Mouse (Mus musculus) urinary bladder, postnatal 10 days (tissue): Measurements from ENCODE around the gene Zc3h18.
A peak's percentile ranks its signal among the peaks of the same experiment; 100 is the strongest.

Source experiments
- DNase-seq: peaks from one replicate; pipeline ENCODE4 v3.0.0; 2022; ENCODE audit warnings: low spot score

Zc3h18 gene

DNA sequence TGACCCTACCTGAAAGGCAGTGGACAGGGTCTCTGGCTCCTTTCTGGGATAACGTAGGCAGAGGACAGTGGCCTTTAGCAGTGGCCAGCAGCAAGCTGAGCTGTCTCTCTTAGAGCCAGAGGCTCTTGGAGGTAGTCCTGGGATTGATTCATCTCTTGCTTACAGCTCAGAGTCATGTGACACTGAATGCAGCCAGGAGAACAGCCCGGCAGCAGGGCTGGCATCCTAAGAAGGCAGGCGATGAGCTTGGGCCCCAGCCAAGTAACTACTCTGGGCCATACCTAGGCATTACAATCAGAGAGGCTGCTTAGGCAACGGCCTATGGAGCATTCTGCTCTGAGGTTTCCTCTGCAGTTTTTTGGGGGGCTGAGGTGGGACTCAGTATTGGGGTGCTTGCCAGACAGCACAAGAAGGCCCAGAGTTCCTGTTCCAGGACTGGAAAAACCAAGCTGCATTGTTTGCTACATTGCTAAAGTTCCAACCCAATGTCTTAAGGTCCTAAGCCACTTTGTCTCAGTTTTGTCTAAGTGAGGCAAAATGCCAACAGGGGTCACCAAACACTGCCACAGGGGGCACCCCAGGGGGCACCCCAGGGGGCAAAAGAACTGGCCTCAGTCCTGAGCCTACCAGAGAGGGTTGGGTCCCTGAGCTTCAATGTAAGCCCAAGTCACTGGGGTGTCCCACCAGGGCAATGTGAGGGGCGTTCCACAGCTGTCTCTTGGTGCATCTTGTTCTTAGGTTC, 28.4 kb upstream of the Zc3h18 start:
- DNase-seq: no peak

GRCm38 (mm10) chr8:122349357-122350297, 26.8 kb upstream of the Zc3h18 start:
- no peak for DNase-seq

- no peak for DNase-seq
Measured at GRCm38 (mm10) chr8:122350309-122351089, 25.9 kb upstream of the Zc3h18 start.

DNA sequence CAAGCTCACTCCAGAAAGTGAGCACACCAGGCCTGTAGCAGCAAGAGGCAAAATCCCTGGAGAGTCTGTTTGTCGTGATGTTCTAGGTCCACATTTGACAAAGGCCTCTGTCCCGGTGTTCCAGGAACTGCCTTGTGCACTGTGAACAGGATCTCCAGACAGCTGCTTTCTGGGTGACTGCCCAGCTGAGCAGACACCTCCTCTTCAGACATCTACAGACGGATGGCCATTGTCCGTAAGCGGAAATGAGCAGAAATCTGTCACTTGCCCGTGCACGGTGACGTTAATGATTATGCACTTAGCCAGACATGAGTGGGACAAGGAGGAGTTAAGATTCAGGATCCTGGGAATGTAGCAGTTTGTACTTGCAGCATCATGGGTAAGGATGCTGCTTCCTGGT, 22.3 kb upstream of the Zc3h18 start:
- DNase-seq: no peak

GRCm38 (mm10) chr8:122355642-122356606, 20.5 kb upstream of the Zc3h18 start:
- DNase-seq: no peak

- no peak for DNase-seq
Measured at GRCm38 (mm10) chr8:122357202-122357601, 19.2 kb upstream of the Zc3h18 start.

- no peak for DNase-seq
Measured at GRCm38 (mm10) chr8:122357641-122358040, 18.8 kb upstream of the Zc3h18 start.

- DNase-seq: no peak
Measured at GRCm38 (mm10) chr8:122359111-122359775, 17.2 kb upstream of the Zc3h18 start.

- no peak for DNase-seq
Measured at GRCm38 (mm10) chr8:122360696-122361416, 15.6 kb upstream of the Zc3h18 start, which contains the start of gene Trhr2. Gene Trhr2 (minus strand): TSS chr8:122360746.

DNA sequence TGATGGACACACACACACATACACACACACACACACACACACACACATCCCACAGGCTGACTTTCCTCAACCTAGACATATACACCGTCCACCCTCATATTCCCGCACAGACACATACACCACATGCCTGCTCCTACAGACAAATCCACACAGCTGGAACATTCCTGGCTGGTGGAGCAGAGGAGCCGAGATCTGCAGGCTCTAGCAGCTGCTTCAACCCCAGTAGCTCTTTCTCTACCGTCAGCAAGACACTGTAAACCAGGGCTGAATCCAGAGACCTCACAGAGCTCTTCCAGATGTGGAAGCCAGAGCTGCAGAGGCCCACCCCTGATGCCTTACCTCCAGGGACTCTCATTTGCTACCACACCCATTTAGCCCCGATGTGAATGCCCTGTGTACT, 14.1 kb upstream of the Zc3h18 start:
- no peak for DNase-seq

GRCm38 (mm10) chr8:122362967-122363366, 13.4 kb upstream of the Zc3h18 start:
- DNase-seq: no peak

GRCm38 (mm10) chr8:122368494-122368893, 7.9 kb upstream of the Zc3h18 start:
- no peak for DNase-seq

DNA sequence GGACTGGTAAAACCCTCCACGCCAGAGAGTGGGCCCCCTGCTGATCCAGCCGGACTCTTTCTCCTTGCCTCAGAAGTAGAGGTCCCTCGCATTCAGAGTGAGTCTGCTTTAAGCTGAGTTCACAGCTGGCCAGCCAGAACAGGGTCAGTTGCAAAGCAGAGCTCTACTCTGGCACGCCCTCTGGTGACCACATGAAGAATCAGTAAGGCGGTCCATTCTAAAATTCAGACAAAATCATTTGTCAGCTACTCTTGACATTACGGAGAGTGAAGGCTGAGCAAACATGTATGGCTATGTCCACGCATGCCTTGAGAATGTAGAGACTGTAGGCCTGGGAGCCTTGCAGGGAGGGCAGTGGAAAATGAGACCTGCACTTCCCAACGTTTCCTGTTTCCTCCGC, 6.7 kb upstream of the Zc3h18 start:
- DNase-seq: peak; percentile 51

DNA sequence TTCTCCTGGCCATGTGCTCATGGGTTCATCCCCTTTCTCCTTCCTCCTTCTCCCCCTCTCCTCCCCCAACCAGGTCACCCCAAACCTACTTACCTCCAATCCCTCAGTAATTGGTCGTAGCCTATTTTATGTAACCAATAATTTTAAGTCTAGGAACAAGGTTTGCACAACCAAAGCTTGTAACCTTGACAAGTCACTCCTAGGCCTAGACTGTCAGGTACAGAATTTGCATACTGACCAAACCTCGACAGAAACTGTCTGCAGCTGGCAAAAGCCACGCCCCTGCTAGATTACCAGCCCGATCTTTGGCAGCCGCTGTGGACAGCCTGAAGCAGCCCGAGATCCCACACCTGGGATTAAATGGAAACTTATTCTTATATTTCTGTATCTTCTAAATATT, 4.7 kb upstream of the Zc3h18 start:
- DNase-seq: no peak

DNA sequence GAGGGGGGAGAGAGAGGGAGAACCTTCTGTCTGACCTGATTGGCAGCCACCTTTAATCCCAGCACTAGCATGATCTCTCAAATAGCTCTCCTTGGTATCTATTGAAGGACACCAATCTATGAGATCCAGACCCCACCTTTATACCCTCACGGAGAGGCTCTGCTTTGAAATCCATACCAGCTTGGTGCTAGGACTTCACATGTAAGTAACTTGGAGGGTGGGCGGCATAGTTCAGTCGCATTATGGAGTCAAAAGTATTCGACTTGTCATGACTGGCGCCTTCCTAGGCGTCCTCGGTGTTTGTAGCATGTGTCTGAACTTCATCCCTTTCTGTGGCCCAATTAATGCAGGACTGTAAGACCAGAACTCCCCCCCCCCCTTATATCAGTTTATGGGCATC, 1.1 kb upstream of the Zc3h18 start:
- DNase-seq: no peak

DNA sequence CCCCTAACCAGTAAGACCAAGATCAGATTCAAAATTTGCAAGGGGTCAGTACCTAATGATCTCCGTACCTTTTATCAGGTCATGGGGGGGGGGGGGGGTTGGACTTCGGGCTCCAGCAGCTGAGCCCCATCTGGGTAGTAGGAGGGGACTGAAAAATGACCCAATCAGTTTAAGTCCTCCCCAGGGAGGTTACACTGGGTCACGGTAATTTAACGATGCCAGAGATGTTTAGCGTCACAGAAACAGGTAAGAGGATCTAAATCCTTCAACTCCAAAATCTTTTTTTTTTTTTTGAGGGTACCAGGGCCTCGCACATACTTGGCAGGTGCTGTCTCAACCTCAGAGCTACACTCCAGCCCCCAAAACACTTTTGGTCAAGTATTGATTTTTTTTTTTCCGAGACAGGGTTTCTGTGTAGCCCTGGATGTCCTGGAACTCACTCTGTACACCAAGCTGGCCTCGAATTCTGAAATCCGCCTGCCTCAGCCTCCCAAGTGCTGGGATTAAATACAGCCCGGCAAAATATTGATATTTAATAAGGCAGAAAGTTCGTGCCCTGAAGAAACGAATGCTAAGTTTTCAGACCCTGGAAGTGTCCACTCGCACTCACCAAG, 551 bp upstream of the Zc3h18 start:
- no peak for DNase-seq

DNA sequence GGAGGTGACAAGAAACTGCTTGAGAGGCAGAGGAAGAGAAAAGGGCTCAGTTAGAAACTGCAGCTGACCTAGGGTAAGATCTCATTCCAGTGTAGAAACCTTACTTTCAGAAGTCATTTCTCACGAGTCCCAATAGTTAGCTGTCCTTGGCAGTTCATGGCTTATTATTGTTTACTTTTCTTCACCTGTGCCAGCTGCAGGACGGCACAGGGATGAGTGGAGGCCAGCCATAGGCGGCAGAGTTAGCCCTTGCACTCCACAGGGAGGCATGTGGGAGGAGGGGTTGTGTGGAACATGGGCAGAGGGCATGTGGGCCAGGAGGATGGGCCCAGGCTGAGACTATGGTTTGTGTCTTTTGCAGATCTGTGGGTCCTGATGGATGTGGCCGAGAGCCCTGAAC, 6.6 kb downstream of the Zc3h18 start:
- DNase-seq: no peak

DNA sequence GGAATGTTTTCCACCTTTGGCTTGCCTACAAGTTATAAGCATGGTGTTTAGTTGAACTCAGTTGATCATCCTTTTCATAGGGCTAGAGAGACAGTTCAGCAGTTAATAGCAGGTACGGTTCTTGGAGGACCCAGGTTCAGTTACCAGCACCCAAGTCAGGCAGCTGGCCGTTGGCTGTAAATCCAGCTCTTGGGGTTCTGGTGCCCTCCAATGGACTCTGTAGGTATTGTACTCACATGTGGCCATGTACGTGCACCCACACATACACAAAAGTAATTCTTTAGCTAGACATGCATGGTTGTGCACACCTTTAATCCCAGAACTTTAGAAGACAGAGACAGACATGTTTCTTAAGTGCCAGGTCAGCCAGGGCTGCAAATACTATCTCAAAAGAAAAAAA, 12.9 kb downstream of the Zc3h18 start:
- no peak for DNase-seq

GRCm38 (mm10) chr8:122390758-122391157, 14.3 kb downstream of the Zc3h18 start:
- DNase-seq: no peak
